Mouse (Mus musculus) E14TG2a.4 (cell line): ENCODE measurements around the gene Shroom3.

Experiments
- CTCF ChIP-seq: conservative IDR thresholded peaks from 2 replicates; pipeline ENCODE4 v1.5.1; 2014; ENCODE audit warnings: low read length
- NANOG ChIP-seq: IDR thresholded peaks from 2 replicates; pipeline ENCODE4 v1.6.1; 2014; ENCODE audit warnings: borderline replicate concordance, low read length, mixed read lengths
- POU5F1 ChIP-seq: IDR thresholded peaks from 2 replicates; pipeline ENCODE4 v1.6.1; 2014; ENCODE audit warnings: low read length, borderline replicate concordance

- TF ChIP-seq CTCF (no peak), POU5F1 (no peak), NANOG (no peak)
Measured at GRCm38 (mm10) chr5:92959287-92959686, 276.1 kb downstream of the Shroom3 start.
